Mouse (Mus musculus): Measurements from ENCODE around the gene Lypd8.

The Lypd8 gene

GRCm38 (mm10) chr11:58382471-58382870 lies 3.6 kb downstream of the Lypd8 start:
- CTCF ChIA-PET, result no interaction called here

- CTCF ChIA-PET, result no interaction called here
These were observed 21.3 kb downstream of the Lypd8 start for GRCm38 (mm10) chr11:58399985-58400645.

DNA sequence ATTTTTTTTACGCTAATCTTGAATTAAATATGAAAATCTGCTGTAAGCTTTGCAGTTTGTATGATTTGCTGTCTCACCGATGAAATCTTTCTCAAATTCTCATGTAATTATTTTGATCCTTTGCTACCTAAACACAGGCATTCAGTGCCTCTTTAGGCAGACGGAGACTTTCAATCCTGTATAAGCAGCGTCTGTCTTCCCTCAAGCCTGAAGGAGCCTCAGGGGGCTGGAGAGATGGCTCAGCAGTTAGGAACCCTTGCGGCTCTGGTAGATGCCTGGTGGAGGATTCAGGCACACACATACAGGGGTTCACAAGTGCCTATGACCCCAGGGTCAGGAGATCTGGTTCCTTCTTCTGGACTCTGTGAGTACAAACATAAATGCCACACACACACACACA lies 21.8 kb downstream of the Lypd8 start:
- CTCF ChIA-PET, result no interaction called here

DNA sequence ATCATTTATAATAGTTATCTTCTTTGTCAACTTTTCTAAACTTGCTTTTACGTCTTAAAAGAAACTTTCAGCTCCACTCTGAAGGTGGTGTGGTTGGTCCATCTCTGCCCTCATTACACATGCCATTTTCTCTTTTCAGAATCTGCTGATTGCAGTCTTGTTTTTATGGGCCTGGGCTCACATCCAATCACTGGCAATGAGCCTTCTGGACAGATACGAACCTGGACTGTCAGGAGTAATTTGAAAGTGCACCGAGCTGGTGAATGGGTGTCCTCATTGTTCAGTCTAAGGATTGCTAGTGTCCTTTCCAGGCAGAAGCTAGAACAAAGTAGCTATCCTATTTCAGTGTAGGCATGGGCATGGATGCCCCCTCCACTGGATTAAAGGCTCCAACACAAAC lies 29.2 kb downstream of the Lypd8 start:
- CTCF ChIA-PET, result no interaction called here

GRCm38 (mm10) chr11:58418336-58418735 lies 39.5 kb downstream of the Lypd8 start:
- CTCF ChIA-PET, result no interaction called here

DNA sequence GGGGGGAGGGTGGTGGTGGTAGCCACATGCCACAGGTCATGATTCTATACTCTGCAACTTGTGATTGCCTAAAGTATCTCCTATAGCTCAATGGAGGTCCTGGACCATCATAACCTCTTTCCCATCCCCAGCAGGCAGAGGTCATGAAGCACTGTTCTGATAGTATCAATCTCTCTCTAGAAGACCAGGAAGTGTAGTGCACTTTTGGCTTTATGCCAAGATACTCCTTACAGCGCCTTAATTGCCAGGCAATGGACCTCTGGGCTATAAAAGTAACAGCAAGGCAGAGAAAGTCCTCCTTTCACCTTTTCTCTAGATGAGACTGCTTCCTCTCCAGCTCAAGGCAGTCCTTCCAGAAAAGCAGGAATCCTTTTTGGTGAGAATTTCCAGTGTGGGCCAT lies 42.0 kb downstream of the Lypd8 start, which contains the start of gene 1810065E05Rik:
Gene 1810065E05Rik (plus strand): TSS at position 297 of the 400 bp plus-strand sequence.
- CTCF ChIA-PET, result no interaction called here

DNA sequence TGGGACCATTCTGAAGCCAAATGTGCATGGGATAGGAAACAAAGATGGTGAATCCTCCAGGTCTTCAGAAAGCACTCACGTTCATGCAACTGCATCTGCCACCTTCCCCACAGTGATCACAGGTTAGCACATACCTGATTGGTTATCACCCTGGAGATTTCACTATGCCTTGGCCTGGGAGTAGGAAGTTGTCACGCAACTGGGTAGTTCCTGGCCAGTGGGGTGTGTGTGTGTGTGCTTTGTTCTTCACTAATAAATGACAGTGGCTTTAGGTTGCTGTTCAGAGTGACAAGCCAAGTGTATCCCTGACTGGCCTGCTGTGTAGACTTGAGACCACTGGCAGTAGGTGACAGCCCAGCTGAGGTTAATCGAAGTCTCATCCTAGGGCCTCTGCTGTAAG lies 53.4 kb downstream of the Lypd8 start, which contains the start of gene Gm12253:
Gene Gm12253 (plus strand): TSS at position 301 of the 400 bp plus-strand sequence.
- CTCF ChIA-PET, result no interaction called here

DNA sequence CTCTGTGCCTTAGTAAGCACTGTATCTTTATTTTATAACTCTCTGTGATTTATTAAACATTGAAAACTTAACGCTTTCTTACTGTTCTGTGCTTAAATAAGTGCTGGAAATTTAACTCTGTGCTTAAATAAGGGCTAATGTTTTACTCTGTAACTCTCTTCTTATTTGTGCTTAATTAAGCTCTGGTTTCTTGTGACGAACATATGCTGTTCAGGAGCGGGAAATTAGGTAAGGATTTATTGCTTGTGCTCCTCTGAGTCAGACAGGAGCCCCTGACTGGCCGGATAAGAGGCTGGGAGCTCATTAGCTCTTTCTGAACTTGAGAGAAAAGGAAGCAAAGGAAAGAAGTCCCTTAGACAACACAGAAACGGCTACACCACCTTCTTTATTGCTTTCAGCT lies 59.0 kb downstream of the Lypd8 start:
- CTCF ChIA-PET, result no interaction called here
